Mouse (Mus musculus) heart, postnatal 25 days (tissue): ENCODE data around the gene Wdr6. TPM values are rescaled to one million over a fixed set of nuclear protein-coding genes. Genes with fewer than 3 reads are reported as not detected.

Experiments used
- DNase-seq: peaks from one replicate; pipeline ENCODE4 v3.0.0; 2022; ENCODE audit warnings: low spot score
- intact Hi-C: fragments of 180-260 bp; cut with DNase I; formaldehyde crosslinking; loops from one replicate; pipeline ENCODE4 v1.15.1; 2025
- microRNA-seq: library from miRNA; unstranded; fragments of <30 nt; microRNA quantifications from one replicate; pipeline ENCODE4 v1.2.0, GENCODE M21; 2022
- total RNA-seq, 2 experiments: library from RNA; stranded (reverse); gene quantifications; 2 replicates each; pipeline ENCODE4 v1.2.3; 2021

Gene Wdr6
- total RNA-seq, 2 experiments from 2014 or later: 14.3 to 16.1 TPM

DNA sequence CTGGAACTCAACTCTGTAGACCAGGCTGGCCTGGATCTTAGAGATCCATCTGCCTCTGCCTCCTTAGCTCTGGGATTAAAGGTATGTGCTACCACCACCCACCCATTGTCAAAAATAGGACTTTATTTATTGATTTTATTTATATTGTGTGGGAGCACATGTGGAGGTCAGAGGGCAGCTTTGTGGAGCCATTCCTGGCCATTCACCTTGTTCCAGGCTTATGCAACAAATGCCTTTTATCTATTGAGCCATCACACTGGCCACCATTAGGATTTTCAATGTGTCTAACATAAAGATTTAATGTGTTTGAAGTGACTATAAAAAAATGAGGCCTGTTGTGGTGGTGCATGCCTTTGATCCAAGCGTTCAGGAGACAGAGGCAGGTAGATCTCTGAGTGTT, 47.0 kb downstream of the Wdr6 start:
- intact Hi-C loops: no loop called here

GRCm38 (mm10) chr9:108530954-108531353, 47.6 kb downstream of the Wdr6 start:
- intact Hi-C loops: no loop called here
- DNase-seq: no peak

More for the DNA sequence above, 47.0 kb downstream of the Wdr6 start:
- DNase-seq: no peak

GRCm38 (mm10) chr9:108525400-108525799, 53.1 kb downstream of the Wdr6 start:
- DNase-seq: no peak
- intact Hi-C loops: no loop called here

DNA sequence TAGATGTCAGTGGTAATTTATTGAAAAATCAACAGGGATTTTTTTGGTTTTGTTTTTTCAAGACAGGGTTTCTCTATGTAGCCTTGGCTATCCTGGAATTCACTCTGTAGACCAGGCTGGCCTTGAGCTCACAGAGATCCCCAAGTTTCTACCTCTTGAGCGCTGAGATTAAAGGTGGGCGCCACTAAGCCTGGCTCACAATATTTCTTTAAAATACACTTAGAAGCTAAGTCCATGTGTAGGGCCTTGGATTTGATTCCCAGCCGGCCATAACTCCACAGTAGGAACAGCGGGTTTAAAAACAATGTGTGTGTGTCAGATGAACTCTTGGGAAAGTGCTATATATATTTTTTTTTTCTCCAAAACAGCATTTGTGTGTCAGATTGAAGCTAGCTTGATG, 55.2 kb downstream of the Wdr6 start:
- DNase-seq: no peak
- intact Hi-C loops: loop anchor here (5.0 kb wide), 1 partner anchor 34 kb away; no protein-coding TSS in a partner anchor

Small RNAs within 50 kb of the gene (microRNA-seq; reads per million reads assigned to microRNA genes)
- gene Gm24083: not detected
- not detected for gene Mir191
- gene Mir425: 1,386 reads per million, percentile 81 among the genes with 10 or more reads in this experiment

Other genes starting within 250 kb of the Wdr6 start
- gene Gpx1, start 239.8 kb downstream of the Wdr6 start, total RNA-seq: 100 to 1,000 TPM; 108 to 130 TPM
- gene Usp4, start 230.9 kb downstream of the Wdr6 start, total RNA-seq: 10 to 100 TPM; 71.1 to 71.4 TPM
- gene 1700102P08Rik, start 185.9 kb downstream of the Wdr6 start, total RNA-seq: under 1 TPM; 0.73 to 0.78 TPM
- not detected for gene Ccdc36, start 150.3 kb downstream of the Wdr6 start, total RNA-seq
- not detected for gene BC048562, start 142.3 kb downstream of the Wdr6 start, total RNA-seq
- gene Ccdc71, start 118.2 kb downstream of the Wdr6 start, total RNA-seq: 10 to 100 TPM; 25.8 to 26.4 TPM
- gene Klhdc8b, start 117.2 kb downstream of the Wdr6 start, total RNA-seq: 10 to 100 TPM in 1 of 2 experiments, 1 to 10 TPM in 1; 9.5 to 10.1 TPM
- gene Lamb2, start 99.0 kb downstream of the Wdr6 start, total RNA-seq: 100 to 1,000 TPM; 354 to 360 TPM
- gene Usp19, start 88.1 kb downstream of the Wdr6 start, total RNA-seq: 10 to 100 TPM; 78.7 to 93.7 TPM
- gene Qars, start 71.0 kb downstream of the Wdr6 start, total RNA-seq: 10 to 100 TPM; 74.2 to 74.3 TPM
- gene Qrich1, start 61.9 kb downstream of the Wdr6 start, total RNA-seq: 10 to 100 TPM; 61.6 to 65.7 TPM
- gene Impdh2, start 18.5 kb downstream of the Wdr6 start, total RNA-seq: 10 to 100 TPM; 47.5 to 47.6 TPM
- gene Ndufaf3, start 11.3 kb downstream of the Wdr6 start, total RNA-seq: 10 to 100 TPM; 70.6 to 77.9 TPM
- 10 to 100 TPM; 21.0 to 21.3 TPM for gene Dalrd3, start 8.9 kb downstream of the Wdr6 start, total RNA-seq
- gene P4htm, start 18.9 kb upstream of the Wdr6 start, total RNA-seq: 10 to 100 TPM; 14.5 to 18.5 TPM
- 10 to 100 TPM; 41.3 to 42.2 TPM for gene Arih2, start 70.6 kb upstream of the Wdr6 start, total RNA-seq
- 100 to 1,000 TPM; 192 to 211 TPM for gene Slc25a20, start 83.3 kb upstream of the Wdr6 start, total RNA-seq
- 10 to 100 TPM; 80.3 to 81.8 TPM for gene Prkar2a, start 110.6 kb upstream of the Wdr6 start, total RNA-seq
- gene Ip6k2, start 205.1 kb upstream of the Wdr6 start, total RNA-seq: 10 to 100 TPM; 21.1 to 26.4 TPM
- 1 to 10 TPM; 7.9 to 8.3 TPM for gene Nckipsd, start 229.6 kb upstream of the Wdr6 start, total RNA-seq
- under 1 TPM; 0.03 to 0.23 TPM for gene Celsr3, start 247.6 kb upstream of the Wdr6 start, total RNA-seq